Mouse (Mus musculus) hindbrain, embryonic 15.5 days (tissue): ENCODE results near the gene Clic1. TPM values are rescaled to one million over a fixed set of nuclear protein-coding genes. Genes with fewer than 3 reads are reported as not detected.
A peak's percentile ranks its signal among the peaks of the same experiment; 100 is the strongest.

Experiments
- ATAC-seq: fragments of 200-750 bp; cut with Nextera tagmentation; 2 replicates; pipeline ENCODE4 v1.8.0; 2017; ENCODE audit warnings: low read depth, moderate number of reproducible peaks, moderate TSS enrichment; ENCODE audit not compliant: low FRiP score
- H3K27ac ChIP-seq: fragments of 300-500 bp; sonication (generic); replicated peaks from 2 replicates; pipeline ENCODE4 v1.5.1; 2015; ENCODE audit warnings: mild to moderate bottlenecking, inconsistent platforms
- H3K27me3 ChIP-seq: fragments of 300-500 bp; sonication (generic); 2 replicates; pipeline ENCODE4 v1.6.1; 2015; ENCODE audit warnings: control low read depth, inconsistent platforms
- H3K36me3 ChIP-seq: fragments of 300-500 bp; sonication (generic); 2 replicates; pipeline ENCODE4 v1.6.1; 2015; ENCODE audit warnings: control low read depth, inconsistent platforms
- H3K4me1 ChIP-seq: fragments of 300-500 bp; sonication (generic); replicated peaks from 2 replicates; pipeline ENCODE4 v1.6.1; 2015; ENCODE audit warnings: control low read depth, inconsistent platforms
- H3K4me2 ChIP-seq: fragments of 300-500 bp; sonication (generic); 2 replicates; pipeline ENCODE4 v1.6.1; 2015; ENCODE audit warnings: moderate library complexity, mild to moderate bottlenecking, inconsistent platforms
- H3K4me3 ChIP-seq: fragments of 300-500 bp; sonication (generic); 2 replicates; pipeline ENCODE4 v1.5.1; 2015; ENCODE audit warnings: mild to moderate bottlenecking, inconsistent platforms
- H3K9ac ChIP-seq: fragments of 300-500 bp; sonication (generic); 2 replicates; pipeline ENCODE4 v1.6.1; 2015; ENCODE audit warnings: inconsistent platforms
- H3K9me3 ChIP-seq: fragments of 300-500 bp; sonication (generic); 2 replicates; pipeline ENCODE4 v1.6.1; 2016; ENCODE audit warnings: control low read depth, inconsistent platforms
- WGBS: fragments of 180-500 bp; shearing (Covaris S2); methylation state at CpG from one replicate; pipeline ENCODE4 v1.1.7; 2015; 5-methylcytosine and 5-hydroxymethylcytosine counted together
- polyA plus RNA-seq: library from polyadenylated mRNA; unstranded; fragments of >200 nt; fragmentation: Nextera tagmentation; extraction: Ambion mirVana; gene quantifications from 2 replicates; pipeline ENCODE4 v1.2.1, GENCODE M21; 2015

Clic1 gene
- polyA plus RNA-seq, 1 experiment from 2014 or later: 87.4 TPM

- WGBS: 92% methylated on average over 8 of the region's 8 CpGs
- no peak overlapping the region for H3K27ac ChIP-seq
- H3K9ac ChIP-seq: no peak overlapping the region
- H3K4me3 ChIP-seq: no peak overlapping the region
- no peak for ATAC-seq
- H3K36me3 ChIP-seq: peaks cover 77% of the 10 kb centered on the region
- no peaks in the 10 kb centered on the region for H3K9me3 ChIP-seq
- H3K4me1 ChIP-seq: 0 out of 2 replicates have a peak, but pooled peaks cover 3% of the 10 kb centered on the region
- H3K27me3 ChIP-seq: no peaks in the 10 kb centered on the region
- H3K4me2 ChIP-seq: no peak overlapping the region
Measured at GRCm38 (mm10) chr17:35011440-35011839, 38.3 kb upstream of the Clic1 start.

GRCm38 (mm10) chr17:35012430-35012829, 37.3 kb upstream of the Clic1 start:
- Histone ChIP-seq H3K4me3 (no peak overlapping the region), H3K4me2 (no peak overlapping the region), H3K4me1 (0 out of 2 replicates have a peak, but pooled peaks cover 3% of the 10 kb centered on the region), H3K9me3 (no peaks in the 10 kb centered on the region), H3K27me3 (no peaks in the 10 kb centered on the region), H3K9ac (no peak overlapping the region), H3K27ac (no peak overlapping the region), H3K36me3 (peaks cover 71% of the 10 kb centered on the region)
- 84% methylated on average over 13 of the region's 13 CpGs for WGBS
- no peak for ATAC-seq

DNA sequence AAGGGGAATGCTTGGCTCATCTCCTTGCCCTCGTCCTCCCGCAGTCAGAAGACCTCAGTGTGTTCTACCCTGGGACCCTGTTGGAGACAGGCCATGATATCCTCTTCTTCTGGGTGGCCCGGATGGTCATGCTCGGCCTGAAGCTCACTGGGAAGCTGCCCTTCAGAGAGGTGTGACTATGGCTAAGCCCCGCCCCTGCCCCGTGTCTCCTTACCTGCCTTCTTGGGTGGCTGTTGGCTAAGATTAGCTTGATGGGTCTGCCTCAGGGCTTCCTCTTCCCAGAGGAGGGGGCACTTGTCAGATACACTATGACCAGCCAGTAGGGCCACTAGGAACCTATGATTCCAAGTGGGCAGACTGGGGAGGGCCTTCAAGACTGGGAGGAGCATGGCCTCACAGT, 36.5 kb upstream of the Clic1 start:
- H3K4me2 ChIP-seq: no peak overlapping the region
- no peak overlapping the region for H3K9ac ChIP-seq
- ATAC-seq: no peak
- H3K36me3 ChIP-seq: peaks cover 66% of the 10 kb centered on the region
- no peaks in the 10 kb centered on the region for H3K27me3 ChIP-seq
- 83% methylated on average over 6 of the region's 6 CpGs for WGBS
- no peak overlapping the region for H3K4me3 ChIP-seq
- no peak overlapping the region for H3K27ac ChIP-seq
- H3K9me3 ChIP-seq: no peaks in the 10 kb centered on the region
- H3K4me1 ChIP-seq: 0 out of 2 replicates have a peak, but pooled peaks cover 3% of the 10 kb centered on the region

- 93% methylated on average over 16 of the region's 16 CpGs for WGBS
- 0 out of 2 replicates have a peak, but pooled peaks cover 3% of the 10 kb centered on the region for H3K4me1 ChIP-seq
- H3K4me3 ChIP-seq: no peak overlapping the region
- no peak overlapping the region for H3K9ac ChIP-seq
- H3K4me2 ChIP-seq: no peak overlapping the region
- no peaks in the 10 kb centered on the region for H3K9me3 ChIP-seq
- ATAC-seq: no peak
- peaks cover 54% of the 10 kb centered on the region for H3K36me3 ChIP-seq
- H3K27me3 ChIP-seq: no peaks in the 10 kb centered on the region
- no peak overlapping the region for H3K27ac ChIP-seq
Measured at GRCm38 (mm10) chr17:35015296-35015695, 34.5 kb upstream of the Clic1 start.

DNA sequence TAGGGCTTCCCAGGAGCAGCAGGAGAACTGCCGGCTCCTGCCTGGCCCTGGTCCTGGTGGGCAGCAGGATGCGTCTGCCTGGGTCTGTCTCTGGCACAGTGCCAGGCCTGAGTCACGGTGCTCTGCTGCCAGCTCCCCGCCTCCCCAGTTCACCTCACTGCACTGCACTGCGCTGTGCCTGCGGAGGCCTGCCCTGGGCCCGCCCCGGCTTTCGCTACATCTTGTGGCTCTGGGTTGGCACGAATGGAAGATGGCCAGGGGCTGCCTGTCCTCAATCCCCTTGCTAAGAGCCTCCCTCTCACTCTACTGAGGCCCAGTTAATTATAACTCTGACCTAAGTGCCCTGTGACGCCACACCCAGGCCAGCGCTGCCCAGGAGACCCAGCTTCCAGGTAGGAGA, 33.4 kb upstream of the Clic1 start, which contains the start of gene Vwa7:
Vwa7 (plus strand) TSS at position 204 of the 400 bp plus-strand sequence.
- Histone ChIP-seq H3K4me1 (peaks cover 5% of the 10 kb centered on the region), H3K4me3 (no peak within 1 kb of the TSS), H3K27ac (no peak within 1 kb of the TSS), H3K9me3 (no peaks in the 10 kb centered on the region), H3K9ac (no peak within 1 kb of the TSS), H3K36me3 (peaks cover 43% of the 10 kb centered on the region), H3K27me3 (no peaks in the 10 kb centered on the region), H3K4me2 (no peak within 1 kb of the TSS)
- peak; percentile 52 for ATAC-seq
- 61% methylated on average over 12 of the region's 12 CpGs for WGBS

GRCm38 (mm10) chr17:35016791-35017705, 32.7 kb upstream of the Clic1 start:
- WGBS: 76% methylated on average over 10 of the region's 10 CpGs

GRCm38 (mm10) chr17:35017706-35018030, 32.1 kb upstream of the Clic1 start:
- no peak overlapping the region for H3K9ac ChIP-seq
- no peak overlapping the region for H3K4me3 ChIP-seq
- H3K27ac ChIP-seq: no peak overlapping the region
- H3K27me3 ChIP-seq: no peaks in the 10 kb centered on the region
- no peaks in the 10 kb centered on the region for H3K9me3 ChIP-seq
- no peak overlapping the region for H3K4me2 ChIP-seq
- H3K36me3 ChIP-seq: peaks cover 30% of the 10 kb centered on the region
- ATAC-seq: no peak
- WGBS: 72% methylated on average over 14 of the region's 14 CpGs
- peaks cover 7% of the 10 kb centered on the region for H3K4me1 ChIP-seq

More at GRCm38 (mm10) chr17:35016791-35017705, 32.7 kb upstream of the Clic1 start:
- Histone ChIP-seq H3K27me3 (no peaks in the 10 kb centered on the region), H3K36me3 (peaks cover 37% of the 10 kb centered on the region), H3K9me3 (no peaks in the 10 kb centered on the region), H3K27ac (no peak overlapping the region), H3K9ac (no peak overlapping the region), H3K4me1 (peaks cover 7% of the 10 kb centered on the region), H3K4me3 (no peak overlapping the region), H3K4me2 (no peak overlapping the region)
- ATAC-seq: no peak

GRCm38 (mm10) chr17:35018171-35018570, 31.6 kb upstream of the Clic1 start:
- Histone ChIP-seq H3K9ac (no peak overlapping the region), H3K4me2 (no peak overlapping the region), H3K4me1 (peaks cover 7% of the 10 kb centered on the region), H3K4me3 (no peak overlapping the region), H3K27me3 (no peaks in the 10 kb centered on the region), H3K27ac (no peak overlapping the region), H3K36me3 (peaks cover 25% of the 10 kb centered on the region), H3K9me3 (no peaks in the 10 kb centered on the region)
- WGBS: 73% methylated on average over 3 of the region's 3 CpGs
- ATAC-seq: no peak

GRCm38 (mm10) chr17:35019894-35020293, 29.9 kb upstream of the Clic1 start:
- H3K4me2 ChIP-seq: no peak overlapping the region
- H3K27me3 ChIP-seq: no peaks in the 10 kb centered on the region
- no peak for ATAC-seq
- no peak overlapping the region for H3K9ac ChIP-seq
- peaks cover 7% of the 10 kb centered on the region for H3K4me1 ChIP-seq
- H3K4me3 ChIP-seq: no peak overlapping the region
- peaks cover 10% of the 10 kb centered on the region; the same call in 1 of the 2 replicates for H3K36me3 ChIP-seq
- H3K9me3 ChIP-seq: no peaks in the 10 kb centered on the region
- no peak overlapping the region for H3K27ac ChIP-seq
- WGBS: 79% methylated on average over 11 of the region's 11 CpGs

DNA sequence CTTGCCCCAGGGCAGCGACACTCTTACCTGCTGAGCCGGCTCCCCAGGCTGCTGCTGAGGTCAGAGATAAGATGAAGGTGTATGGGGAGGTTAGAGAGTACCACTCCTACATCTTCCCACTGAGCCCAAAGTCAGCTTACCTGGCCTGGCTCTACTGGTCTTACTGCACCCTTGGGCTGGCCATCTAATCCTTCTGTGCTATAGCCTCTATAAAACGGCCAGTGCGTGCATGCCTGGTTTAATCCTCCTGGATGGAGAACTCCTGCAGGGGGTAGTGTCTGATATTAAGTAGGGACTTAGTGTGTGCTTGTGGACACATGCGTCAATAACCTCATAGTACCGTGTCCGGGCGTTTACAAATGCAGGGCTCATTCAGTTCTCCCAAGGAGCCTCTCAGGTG, 29.2 kb upstream of the Clic1 start:
- peaks cover 7% of the 10 kb centered on the region for H3K4me1 ChIP-seq
- H3K4me2 ChIP-seq: no peak overlapping the region
- no peak overlapping the region for H3K27ac ChIP-seq
- ATAC-seq: no peak
- H3K36me3 ChIP-seq: peaks cover 4% of the 10 kb centered on the region; the same call in 1 of the 2 replicates
- no peak overlapping the region for H3K4me3 ChIP-seq
- H3K9ac ChIP-seq: no peak overlapping the region
- no peaks in the 10 kb centered on the region for H3K27me3 ChIP-seq
- no peaks in the 10 kb centered on the region for H3K9me3 ChIP-seq
- 88% methylated on average over 8 of the region's 8 CpGs for WGBS

DNA sequence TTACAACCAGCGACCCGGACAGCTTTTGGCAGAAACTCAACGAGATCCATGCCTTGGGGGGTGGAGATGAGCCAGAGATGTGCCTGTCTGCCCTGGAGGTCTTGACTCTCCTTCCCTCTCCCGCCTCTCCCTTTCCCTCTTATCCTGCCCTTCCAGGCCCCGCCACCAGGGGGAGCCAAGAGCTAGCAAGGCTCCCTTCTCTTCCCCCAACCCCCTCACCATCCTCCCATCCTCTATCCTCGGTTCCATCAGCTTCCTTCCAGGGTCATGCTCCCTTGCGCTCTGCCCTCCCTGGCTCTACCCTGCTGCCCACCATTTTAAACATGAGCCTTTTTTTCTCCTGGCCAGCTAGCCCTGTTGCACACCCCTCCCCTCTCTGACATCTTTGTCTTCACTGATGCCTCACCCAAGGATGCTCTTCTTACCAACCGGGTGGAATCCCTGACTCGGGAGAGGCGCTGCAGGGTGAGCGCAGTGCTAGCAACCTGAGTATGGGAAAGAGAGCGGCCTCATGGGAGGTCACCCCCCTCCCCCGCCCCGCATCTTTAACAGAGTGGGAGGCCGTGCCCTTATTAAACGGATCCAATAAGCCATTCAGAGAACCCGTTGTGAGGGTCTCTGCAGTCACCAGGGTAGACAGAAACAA, 28.5 kb upstream of the Clic1 start:
- Histone ChIP-seq H3K9ac (no peak overlapping the region), H3K27me3 (no peaks in the 10 kb centered on the region), H3K36me3 (no peaks in the 10 kb centered on the region), H3K4me1 (peaks cover 5% of the 10 kb centered on the region), H3K9me3 (no peaks in the 10 kb centered on the region), H3K4me3 (no peak overlapping the region), H3K4me2 (peak overlapping the region; percentile 32; the same call in 1 of the 2 replicates), H3K27ac (no peak overlapping the region)
- no peak for ATAC-seq
- 6% methylated on average over 17 of the region's 17 CpGs for WGBS

DNA sequence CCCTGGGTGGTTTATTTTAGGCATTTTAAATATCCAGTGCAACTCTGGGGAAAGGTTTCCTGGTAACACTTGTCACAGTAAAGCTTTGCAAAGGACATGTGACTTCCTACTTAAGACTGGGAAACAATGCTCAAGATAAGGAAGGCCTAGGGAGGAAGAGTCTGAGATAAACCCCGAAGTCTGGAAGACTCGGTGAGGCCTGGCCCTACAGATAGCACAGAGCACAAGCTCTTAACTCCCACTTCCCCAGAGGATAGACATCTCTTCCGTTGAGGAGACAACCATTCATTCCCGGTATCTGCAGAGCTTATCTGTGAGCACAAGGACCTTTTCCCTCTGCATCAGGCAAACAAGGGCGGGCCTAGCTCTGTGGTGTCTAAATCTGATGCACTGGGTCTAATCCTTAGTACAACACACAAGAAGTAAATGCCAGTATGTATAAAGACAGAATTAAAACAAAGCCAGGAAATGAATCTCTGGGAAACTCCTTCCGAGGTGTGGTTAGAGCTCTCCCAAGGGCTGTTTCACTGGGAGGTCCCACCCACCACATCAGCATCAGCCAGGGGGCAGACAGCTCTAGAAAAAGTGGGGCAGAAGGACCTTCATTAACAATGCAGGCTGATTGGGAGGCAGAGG, 27.8 kb upstream of the Clic1 start:
- no peak for ATAC-seq
- Histone ChIP-seq H3K4me1 (peaks cover 5% of the 10 kb centered on the region), H3K9me3 (no peaks in the 10 kb centered on the region), H3K4me2 (0 out of 2 replicates have a peak overlapping the region, but pooled peaks have one; percentile 32), H3K36me3 (no peaks in the 10 kb centered on the region), H3K27ac (no peak overlapping the region), H3K9ac (no peak overlapping the region), H3K27me3 (no peaks in the 10 kb centered on the region), H3K4me3 (no peak overlapping the region)
- WGBS: 64% methylated on average over 6 of the region's 6 CpGs
